Mouse (Mus musculus) forebrain, embryonic 14.5 days (tissue): ENCODE results near the gene Usp29. TPM values are rescaled to one million over a fixed set of nuclear protein-coding genes. Genes with fewer than 3 reads are reported as not detected.
"Not testable (repeated sequence)": the region's sequence is repeated elsewhere in the genome, so short reads cannot be mapped to it uniquely, and the experiment has no call there.

Experiments used
- ATAC-seq: fragments of 200-750 bp; cut with Nextera tagmentation; 2 replicates; pipeline ENCODE4 v1.8.0; 2017; ENCODE audit warnings: mild to moderate bottlenecking, moderate library complexity
- DNase-seq: peaks from one replicate; pipeline ENCODE4 v3.0.0-alpha.2; 2015; ENCODE audit warnings: low spot score
- H3K27ac ChIP-seq: fragments of 300-500 bp; sonication (generic); 2 replicates; pipeline ENCODE4 v1.5.1; 2014; ENCODE audit warnings: low read depth, mild to moderate bottlenecking, control low read depth, low read length, moderate library complexity
- H3K27me3 ChIP-seq: fragments of 300-500 bp; sonication (generic); replicated peaks from 2 replicates; pipeline ENCODE4 v1.6.1; 2014; ENCODE audit warnings: low read length, control low read depth, mixed read lengths; ENCODE audit not compliant: control insufficient read depth, insufficient read depth
- H3K36me3 ChIP-seq: fragments of 300-500 bp; sonication (generic); 2 replicates; pipeline ENCODE4 v1.6.1; 2014; ENCODE audit warnings: low read length, control low read depth; ENCODE audit not compliant: control insufficient read depth, insufficient read depth
- H3K4me1 ChIP-seq: fragments of 300-500 bp; sonication (generic); 2 replicates; pipeline ENCODE4 v1.6.1; 2014; ENCODE audit warnings: antibody characterized with exemption, low read length, control low read depth; ENCODE audit not compliant: control insufficient read depth, insufficient read depth
- H3K4me2 ChIP-seq: fragments of 300-500 bp; sonication (generic); 2 replicates; pipeline ENCODE4 v1.6.1; 2014; ENCODE audit warnings: mild to moderate bottlenecking, control low read depth, low read length
- H3K4me3 ChIP-seq: fragments of 300-500 bp; sonication (generic); 2 replicates; pipeline ENCODE4 v1.5.1; 2014; ENCODE audit warnings: low read depth, low read length, control low read depth
- H3K9ac ChIP-seq: fragments of 300-500 bp; sonication (generic); 2 replicates; pipeline ENCODE4 v1.6.1; 2014; ENCODE audit warnings: mild to moderate bottlenecking, low read length, control low read depth, moderate library complexity
- H3K9me3 ChIP-seq: fragments of 300-500 bp; sonication (generic); replicated peaks from 2 replicates; pipeline ENCODE4 v1.6.1; 2016; ENCODE audit warnings: low read length, control low read depth, mixed read lengths; ENCODE audit not compliant: control insufficient read depth
- WGBS: fragments of 180-500 bp; shearing (Covaris S2); extraction: QIAGEN DNeasy Blood & Tissue Kit; methylation state at CpG from one replicate; pipeline ENCODE4 v1.1.7; 2014; 5-methylcytosine and 5-hydroxymethylcytosine counted together
- polyA plus RNA-seq: library from polyadenylated mRNA; unstranded; fragments of >200 nt; fragmentation: Nextera tagmentation; extraction: Ambion mirVana; gene quantifications from 2 replicates; pipeline ENCODE4 v1.2.1, GENCODE M21; 2014

Usp29 gene
- polyA plus RNA-seq, 1 experiment from 2014 or later, result 15.5 TPM

GRCm38 (mm10) chr7:6868831-6869230, 138.5 kb downstream of the Usp29 start:
- no peaks in the 10 kb centered on the region for H3K9me3 ChIP-seq
- no peaks in the 10 kb centered on the region for H3K4me1 ChIP-seq
- H3K36me3 ChIP-seq, result no peaks in the 10 kb centered on the region
- WGBS, result 75% methylated on average over 3 of the region's 3 CpGs
- no peak overlapping the region for H3K4me3 ChIP-seq
- no peak overlapping the region for H3K4me2 ChIP-seq
- H3K27ac ChIP-seq, result no peak overlapping the region
- H3K27me3 ChIP-seq, result no peaks in the 10 kb centered on the region
- DNase-seq (no peak), ATAC-seq (no peak)
- no peak overlapping the region for H3K9ac ChIP-seq

GRCm38 (mm10) chr7:6869556-6869955, 139.2 kb downstream of the Usp29 start:
- peak; percentile 68 for DNase-seq
- 71% methylated on average over 1 of the region's 1 CpGs for WGBS

GRCm38 (mm10) chr7:6874448-6874847, 144.1 kb downstream of the Usp29 start:
- Histone ChIP-seq H3K27me3 (no peaks in the 10 kb centered on the region), H3K9me3 (no peaks in the 10 kb centered on the region), H3K4me2 (no peak overlapping the region), H3K27ac (no peak overlapping the region), H3K4me3 (no peak overlapping the region), H3K4me1 (no peaks in the 10 kb centered on the region), H3K36me3 (no peaks in the 10 kb centered on the region), H3K9ac (no peak overlapping the region)
- WGBS, result 68% methylated on average over 19 of the region's 19 CpGs
- peak; percentile 73 for ATAC-seq
- peak; percentile 63 for DNase-seq

More at GRCm38 (mm10) chr7:6869556-6869955, 139.2 kb downstream of the Usp29 start:
- H3K36me3 ChIP-seq, result no peaks in the 10 kb centered on the region
- peak; percentile 79 for ATAC-seq
- no peaks in the 10 kb centered on the region for H3K4me1 ChIP-seq
- no peak overlapping the region for H3K27ac ChIP-seq
- H3K4me2 ChIP-seq, result no peak overlapping the region
- H3K27me3 ChIP-seq, result no peaks in the 10 kb centered on the region
- H3K9me3 ChIP-seq, result no peaks in the 10 kb centered on the region
- no peak overlapping the region for H3K9ac ChIP-seq
- H3K4me3 ChIP-seq, result no peak overlapping the region

- no peaks in the 10 kb centered on the region for H3K27me3 ChIP-seq
- ATAC-seq, result no peak
- WGBS, result 81% methylated on average over 1 of the region's 1 CpGs
- H3K9me3 ChIP-seq, result no peaks in the 10 kb centered on the region
- H3K4me2 ChIP-seq, result no peak overlapping the region
- H3K36me3 ChIP-seq, result no peaks in the 10 kb centered on the region
- H3K4me3 ChIP-seq, result no peak overlapping the region
- no peak overlapping the region for H3K27ac ChIP-seq
- no peak for DNase-seq
- no peaks in the 10 kb centered on the region for H3K4me1 ChIP-seq
- no peak overlapping the region for H3K9ac ChIP-seq
Observed at GRCm38 (mm10) chr7:6878202-6878601, 147.8 kb downstream of the Usp29 start.

- not testable (repeated sequence) for H3K27ac ChIP-seq, H3K9ac ChIP-seq, H3K36me3 ChIP-seq, ATAC-seq, DNase-seq, H3K4me3 ChIP-seq, H3K4me1 ChIP-seq, H3K4me2 ChIP-seq, H3K27me3 ChIP-seq, H3K9me3 ChIP-seq
- 72% methylated on average over 3 of the region's 3 CpGs for WGBS
Observed at GRCm38 (mm10) chr7:6878849-6879248, 148.5 kb downstream of the Usp29 start.

GRCm38 (mm10) chr7:6879512-6880164, 149.3 kb downstream of the Usp29 start:
- Histone ChIP-seq H3K9ac (no peak overlapping the region), H3K27ac (no peak overlapping the region), H3K27me3 (no peaks in the 10 kb centered on the region), H3K9me3 (no peaks in the 10 kb centered on the region), H3K4me3 (no peak overlapping the region), H3K36me3 (no peaks in the 10 kb centered on the region), H3K4me2 (no peak overlapping the region), H3K4me1 (no peaks in the 10 kb centered on the region)
- ATAC-seq, result no peak
- WGBS, result 92% methylated on average over 11 of the region's 11 CpGs
- DNase-seq, result no peak

GRCm38 (mm10) chr7:6880918-6881317, 150.5 kb downstream of the Usp29 start:
- WGBS, result 83% methylated on average over 1 of the region's 1 CpGs
- not testable (repeated sequence) for ATAC-seq, H3K36me3 ChIP-seq, H3K4me3 ChIP-seq, H3K27me3 ChIP-seq, H3K27ac ChIP-seq, H3K9ac ChIP-seq, DNase-seq, H3K4me1 ChIP-seq, H3K9me3 ChIP-seq, H3K4me2 ChIP-seq

GRCm38 (mm10) chr7:6881473-6882046, 151.2 kb downstream of the Usp29 start:
- Histone ChIP-seq H3K4me1 (no peaks in the 10 kb centered on the region), H3K9me3 (no peaks in the 10 kb centered on the region), H3K27ac (no peak overlapping the region), H3K4me3 (no peak overlapping the region), H3K9ac (no peak overlapping the region), H3K36me3 (no peaks in the 10 kb centered on the region), H3K4me2 (no peak overlapping the region), H3K27me3 (no peaks in the 10 kb centered on the region)
- peak; percentile 52 for DNase-seq
- ATAC-seq, result peak; percentile 83
- WGBS, result 33% methylated on average over 6 of the region's 6 CpGs

- no peak for DNase-seq
- no peaks in the 10 kb centered on the region for H3K27me3 ChIP-seq
- no peak overlapping the region for H3K9ac ChIP-seq
- H3K4me3 ChIP-seq, result no peak overlapping the region
- WGBS, result 88% methylated on average over 8 of the region's 8 CpGs
- no peaks in the 10 kb centered on the region for H3K4me1 ChIP-seq
- H3K27ac ChIP-seq, result no peak overlapping the region
- H3K36me3 ChIP-seq, result no peaks in the 10 kb centered on the region
- ATAC-seq, result no peak
- no peaks in the 10 kb centered on the region for H3K9me3 ChIP-seq
- no peak overlapping the region for H3K4me2 ChIP-seq
Observed at GRCm38 (mm10) chr7:6883376-6884147, 153.2 kb downstream of the Usp29 start.
